In genomic region chr4:83393733-83394132, GRCm38 (mm10) we compare ENCODE assay signal across 8 mouse cellular contexts.
"Had no signal": no experiment of that assay in that cellular context is flagged by ENCODE, and none has a peak within 500 bp of the region (broad histone marks: within the 10 kb centered on the region; RNA-seq: fewer than 3 reads in every experiment).

No protein-coding gene starts in this region.

- DNase-seq: lung, adult 18-20 months; lung, embryonic 14.5 days; lung, postnatal 10 days; right cerebral cortex, postnatal 14 days; thymus, adult 2 months; thymus, postnatal 25 days; thymus, postnatal 4 days had no signal

- ATAC-seq: midbrain, embryonic 15.5 days had no signal
